Mouse (Mus musculus): Measurements from ENCODE around the gene Xpnpep2.

Gene Xpnpep2

DNA sequence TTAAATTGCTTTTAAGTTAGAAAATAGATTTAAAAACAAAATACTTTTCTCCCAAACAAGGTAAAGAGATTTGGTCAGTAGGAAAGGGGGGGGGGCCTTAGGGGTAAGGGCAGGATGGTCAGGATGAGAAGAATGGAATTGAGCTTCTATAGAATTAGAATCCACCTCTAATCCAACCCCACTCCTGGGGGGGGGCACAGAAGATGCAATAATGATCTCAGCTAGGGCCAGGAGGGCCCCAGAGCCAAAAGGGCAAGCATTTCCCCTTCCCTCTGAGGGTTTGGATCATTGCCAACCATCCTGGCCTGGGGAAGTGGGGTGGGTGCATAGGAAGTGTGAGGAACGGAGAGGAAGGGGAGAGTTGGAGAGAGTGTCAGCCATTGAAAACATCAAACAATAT, 61.8 kb downstream of the Xpnpep2 start:
- no peak for DNase-seq (ENCODE audit: low read depth)

DNA sequence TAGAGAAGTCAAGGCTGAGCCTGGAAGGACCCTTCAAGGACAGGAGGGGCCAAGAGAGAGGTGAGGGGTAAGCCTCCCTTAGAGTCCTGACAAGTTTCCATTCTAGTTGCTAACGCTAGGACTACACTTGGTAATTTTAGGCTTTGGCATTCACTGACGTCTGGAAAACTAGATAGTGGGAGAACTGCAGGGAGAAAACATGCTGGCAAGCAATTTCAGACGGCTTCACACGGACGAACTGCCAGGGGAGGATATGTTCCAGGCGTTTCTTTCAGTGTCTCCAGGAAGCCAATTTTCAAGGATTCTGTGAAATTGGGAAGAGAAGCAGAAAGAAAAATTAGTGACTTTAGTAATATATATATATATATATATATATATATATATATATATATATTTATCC, 73.3 kb downstream of the Xpnpep2 start:
- DNase-seq (ENCODE audit: low read depth): no peak

- no peak for DNase-seq (ENCODE audit: low read depth)
Measured at GRCm38 (mm10) chrX:48184703-48185102, 76.2 kb downstream of the Xpnpep2 start.
